Mouse (Mus musculus) T-cell, adult 66 days (primary cell): ENCODE results near the gene Zfp941. TPM values are rescaled to one million over a fixed set of nuclear protein-coding genes. Genes with fewer than 3 reads are reported as not detected.

Source experiments
- total RNA-seq, 2 experiments: library from RNA; stranded (reverse); gene quantifications; 3 replicates in 1 of 2; 4 replicates in 1 of 2; pipeline ENCODE4 v1.2.4; 2023

Gene Zfp941
- total RNA-seq: not detected

GRCm38 (mm10) chr7:140821653-140822329 lies at the start of gene Zfp941:
Zfp941 (minus strand) TSS chr7:140822178.

GRCm38 (mm10) chr7:140857550-140858505 lies 35.9 kb upstream of the Zfp941 start, which contains the start of gene Bet1l:
Bet1l (minus strand) TSS chr7:140857577.

DNA sequence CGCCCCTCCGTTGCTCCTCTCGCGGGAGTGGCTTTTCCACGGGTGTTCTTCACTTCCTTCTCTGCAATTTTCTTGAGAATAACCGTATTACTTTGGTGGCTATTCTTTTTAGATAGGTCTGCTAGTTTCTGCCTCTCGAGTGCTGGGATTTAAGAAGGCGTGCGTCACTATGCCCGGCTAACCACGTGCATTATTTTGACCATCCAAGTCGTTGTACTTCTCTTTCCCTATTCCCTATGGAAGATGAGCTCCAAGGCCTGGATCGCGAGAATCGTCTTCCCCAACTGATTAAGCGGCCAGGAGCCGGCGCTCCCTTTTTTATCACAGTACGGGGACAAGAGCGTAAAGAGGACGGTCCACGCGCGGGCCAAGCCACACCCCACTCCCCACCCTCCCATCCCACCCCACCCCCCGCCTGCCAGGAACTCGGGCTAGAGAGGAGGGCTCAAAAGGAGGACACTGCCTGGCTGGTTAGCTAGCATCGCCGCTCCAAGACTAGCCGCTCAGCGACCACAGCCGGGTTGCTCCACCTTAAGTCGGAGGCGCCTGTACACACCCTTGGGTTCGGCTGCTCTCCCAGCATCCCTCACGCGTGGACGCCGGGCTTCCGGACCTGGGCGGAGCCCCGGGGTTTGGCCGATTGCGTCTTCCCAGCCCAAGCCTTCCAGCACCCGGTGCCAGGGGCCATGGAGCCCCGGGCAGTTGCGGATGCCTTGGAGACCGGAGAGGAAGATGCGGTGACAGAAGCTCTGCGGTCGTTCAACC lies 35.0 kb upstream of the Zfp941 start, which contains the start of gene Ric8a:
TSS of gene Ric8a (plus strand) at position 173 of the 765 bp plus-strand sequence.

GRCm38 (mm10) chr7:140855860-140856784 lies 34.1 kb upstream of the Zfp941 start, which contains the start of gene Gm45785:
Gm45785 (minus strand) TSS chr7:140856331.

GRCm38 (mm10) chr7:140847755-140848580 lies 26.0 kb upstream of the Zfp941 start, which contains the start of gene Odf3:
Odf3 (plus strand) TSS chr7:140847805.

DNA sequence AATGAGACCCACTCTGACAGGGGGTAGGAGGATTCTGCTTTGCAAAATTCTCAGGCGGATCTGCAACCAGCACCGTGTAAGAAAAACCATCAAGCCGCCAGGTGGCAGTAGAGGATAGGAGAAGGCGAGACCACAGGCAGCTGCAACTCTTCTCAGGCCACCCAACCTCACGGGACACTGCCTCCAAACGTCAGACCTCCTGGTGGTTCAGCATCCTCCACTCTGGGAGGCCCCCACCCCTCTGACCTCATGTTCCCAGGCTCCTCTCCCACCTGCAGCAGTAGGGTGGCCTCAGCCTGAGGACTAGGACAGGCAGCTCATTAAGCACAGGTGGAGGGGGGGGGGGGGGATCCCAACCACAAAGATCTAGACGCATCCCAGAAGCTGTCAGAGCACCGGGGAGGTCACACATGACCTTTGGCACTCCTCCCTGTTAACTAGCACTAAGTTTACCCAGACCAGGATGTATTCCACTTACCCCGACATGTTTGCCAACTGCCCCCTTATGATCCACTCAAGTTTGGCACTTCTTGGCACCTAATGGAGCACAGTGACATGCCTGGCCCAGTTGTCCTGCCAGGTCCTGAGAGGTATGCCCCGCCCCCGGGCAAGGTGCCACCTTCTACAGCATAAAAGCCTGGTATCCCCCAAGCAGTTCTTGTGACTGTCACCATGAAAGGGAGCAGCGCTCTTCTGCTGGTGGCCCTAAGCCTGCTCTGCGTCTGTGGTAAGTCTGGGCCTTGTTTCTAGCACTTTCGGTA lies 23.1 kb upstream of the Zfp941 start, which contains the start of gene Scgb1c1:
TSS of gene Scgb1c1 (plus strand) at position 643 of the 761 bp plus-strand sequence.

DNA sequence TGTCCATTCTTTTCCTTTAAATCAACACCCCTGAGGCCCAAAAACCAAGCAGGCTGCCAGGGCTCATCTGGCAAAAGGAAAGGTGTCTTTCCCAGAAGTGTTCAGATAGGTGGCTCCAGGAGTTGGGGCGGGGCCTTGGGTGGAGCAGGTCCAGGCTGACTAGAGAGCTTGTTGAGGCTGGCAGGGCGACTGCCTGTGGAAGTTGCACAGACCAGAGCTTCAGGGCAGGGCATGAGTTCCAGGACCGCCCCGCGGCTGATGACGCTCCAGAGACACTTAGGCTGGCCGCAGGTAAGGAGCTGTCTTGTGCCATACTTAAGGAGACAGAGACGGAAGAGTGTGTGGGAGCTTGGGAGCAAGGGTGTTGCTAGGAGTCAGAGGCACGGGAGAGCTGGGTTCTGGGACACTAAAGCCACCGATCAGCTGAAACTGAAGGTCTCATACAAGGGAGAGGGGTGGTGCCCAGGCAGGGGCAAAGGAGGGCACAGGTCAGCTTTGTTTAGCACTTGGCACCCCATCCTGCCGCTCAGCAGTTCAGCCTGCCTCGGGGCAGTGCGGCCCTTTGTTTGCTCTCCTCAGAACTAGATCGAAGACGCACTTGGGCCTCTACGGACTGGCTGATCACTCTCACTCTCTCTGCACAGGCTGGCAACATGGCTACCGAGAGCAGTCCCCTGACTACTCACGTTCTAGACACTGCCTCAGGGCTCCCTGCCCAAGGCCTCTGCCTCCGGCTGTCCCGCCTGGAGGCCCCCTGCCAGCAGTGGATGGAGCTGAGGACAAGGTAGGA lies 13.2 kb upstream of the Zfp941 start, which contains the start of gene Urah:
TSS of gene Urah (plus strand) at position 51 of the 790 bp plus-strand sequence.

GRCm38 (mm10) chr7:140787406-140788052 lies 34.4 kb downstream of the Zfp941 start, which contains the start of gene Syce1:
Syce1 (minus strand) TSS chr7:140787852.

DNA sequence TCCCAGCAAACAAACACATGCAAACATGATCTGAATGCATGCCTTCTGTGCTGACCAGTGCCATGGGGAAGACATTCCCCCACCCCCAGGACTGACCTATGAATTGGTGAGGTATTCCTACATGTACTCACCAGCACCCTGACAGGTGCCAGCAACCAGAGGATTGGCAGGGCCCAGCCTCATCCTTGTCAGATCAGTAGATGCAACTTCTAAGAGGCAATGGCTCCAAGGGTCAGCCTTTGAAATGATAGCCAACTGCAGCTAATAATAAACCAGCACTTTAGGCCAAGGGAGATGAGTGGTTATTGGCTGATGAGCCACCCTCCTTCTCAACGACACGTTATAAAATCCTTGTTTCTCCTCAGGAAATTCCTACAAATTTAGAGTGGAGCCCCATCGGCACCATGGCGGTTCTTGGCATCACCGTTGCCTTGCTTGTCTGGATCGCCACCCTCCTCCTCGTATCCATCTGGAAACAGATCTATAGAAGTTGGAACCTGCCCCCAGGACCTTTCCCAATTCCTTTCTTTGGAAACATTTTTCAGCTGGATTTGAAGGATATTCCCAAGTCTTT lies 58.4 kb downstream of the Zfp941 start, which contains the start of gene Cyp2e1:
TSS of gene Cyp2e1 (plus strand) at position 293 of the 574 bp plus-strand sequence.

Other genes with a start within 250 kb of the Zfp941 start
- not detected for gene Olfr46, start 220.9 kb downstream of the Zfp941 start, total RNA-seq
- gene Olfr61, start 193.2 kb downstream of the Zfp941 start, total RNA-seq: not detected
- gene Olfr53, start 175.7 kb downstream of the Zfp941 start, total RNA-seq: not detected
- not detected for gene Olfr539, start 162.2 kb downstream of the Zfp941 start, total RNA-seq
- gene Olfr45, start 140.2 kb downstream of the Zfp941 start, total RNA-seq: not detected
- gene Olfr541, start 124.9 kb downstream of the Zfp941 start, total RNA-seq: not detected
- not detected for gene Cyp2e1, start 58.4 kb downstream of the Zfp941 start, total RNA-seq
- not detected for gene Syce1, start 34.3 kb downstream of the Zfp941 start, total RNA-seq
- gene Urah, start 12.8 kb upstream of the Zfp941 start, total RNA-seq: not detected
- not detected for gene Scgb1c1, start 23.4 kb upstream of the Zfp941 start, total RNA-seq
- gene Odf3, start 25.6 kb upstream of the Zfp941 start, total RNA-seq: not detected
- not detected for gene Gm45785, start 34.2 kb upstream of the Zfp941 start, total RNA-seq
- gene Ric8a, start 34.8 kb upstream of the Zfp941 start, total RNA-seq: 100 to 1,000 TPM; 109 to 116 TPM
- 10 to 100 TPM; 31.2 to 31.7 TPM for gene Bet1l, start 35.4 kb upstream of the Zfp941 start, total RNA-seq
- gene Psmd13, start 59.8 kb upstream of the Zfp941 start, total RNA-seq: 10 to 100 TPM; 75.3 to 88.5 TPM
- 1 to 10 TPM; 8.4 to 9.2 TPM for gene Sirt3, start 60.1 kb upstream of the Zfp941 start, total RNA-seq
- gene Cox8b, start 78.3 kb upstream of the Zfp941 start, total RNA-seq: not detected
- gene Nlrp6, start 98.7 kb upstream of the Zfp941 start, total RNA-seq: under 1 TPM in 1 of 2 experiments, not detected in 1; 0.17 TPM
- 1 to 10 TPM; 7.3 to 8.9 TPM for gene Pgghg, start 119.2 kb upstream of the Zfp941 start, total RNA-seq
- not detected for gene Ifitm5, start 128.1 kb upstream of the Zfp941 start, total RNA-seq
- gene Gm45717, start 133.8 kb upstream of the Zfp941 start, total RNA-seq: not detected
- gene Ifitm2, start 133.8 kb upstream of the Zfp941 start, total RNA-seq: 10 to 100 TPM; 17.0 to 18.4 TPM
- 1 to 10 TPM in 1 of 2 experiments, not detected in 1; 5.9 TPM for gene Ifitm1, start 145.0 kb upstream of the Zfp941 start, total RNA-seq
- gene Ifitm3, start 188.6 kb upstream of the Zfp941 start, total RNA-seq: 1 to 10 TPM; 1.2 to 5.6 TPM
- not detected for gene Ifitm6, start 195.7 kb upstream of the Zfp941 start, total RNA-seq
- not detected for gene Gm17387, start 207.0 kb upstream of the Zfp941 start, total RNA-seq
- 1 to 10 TPM; 1.4 to 2.2 TPM for gene B4galnt4, start 238.9 kb upstream of the Zfp941 start, total RNA-seq